Mouse (Mus musculus) adipocyte (in vitro differentiated cells): ENCODE data around the gene Ispd.

Experiments
- DNase-seq: peaks from one replicate; pipeline ENCODE4 v3.0.0-alpha.2; 2016; ENCODE audit warnings: low spot score

The Ispd gene

DNA sequence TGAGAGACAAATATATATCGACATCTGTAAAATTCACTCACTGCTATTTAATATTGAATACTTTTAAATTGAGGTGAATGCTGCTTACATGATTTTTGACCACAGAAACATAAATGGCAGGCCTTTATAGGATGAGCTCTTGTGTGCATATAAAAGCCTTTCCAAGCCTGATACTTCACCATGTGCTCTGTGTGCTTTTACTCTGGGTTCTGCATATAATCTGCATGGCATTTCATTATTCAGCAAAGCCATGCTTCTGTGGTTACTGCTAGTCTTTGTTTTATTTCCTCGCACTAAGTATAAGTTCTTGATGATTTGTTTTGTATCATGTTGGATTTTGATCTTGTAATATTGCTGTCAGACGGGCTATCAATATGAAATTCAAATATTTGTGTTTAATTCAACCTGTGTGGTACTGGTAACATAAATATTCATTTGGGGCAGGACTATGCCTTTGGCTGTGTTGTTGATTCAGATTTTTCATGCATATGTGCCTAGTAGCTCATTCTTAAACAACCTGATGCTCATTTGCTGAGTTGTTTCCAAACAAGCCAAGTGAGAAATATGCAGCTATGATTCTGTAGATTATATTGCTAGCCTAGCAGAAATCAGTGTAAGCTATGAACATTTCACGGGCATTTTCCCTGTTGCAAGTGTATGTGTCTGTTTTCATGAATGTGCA, 189.3 kb downstream of the Ispd start:
- no peak for DNase-seq

- DNase-seq = no peak
Observed at GRCm38 (mm10) chr12:36584828-36585227, 203.6 kb downstream of the Ispd start.

- no peak for DNase-seq
Observed at GRCm38 (mm10) chr12:36597539-36598250, 216.4 kb downstream of the Ispd start.

GRCm38 (mm10) chr12:36621960-36622736, 240.9 kb downstream of the Ispd start:
- DNase-seq = no peak

- DNase-seq = no peak
Observed at GRCm38 (mm10) chr12:36627204-36627603, 246.0 kb downstream of the Ispd start.

DNA sequence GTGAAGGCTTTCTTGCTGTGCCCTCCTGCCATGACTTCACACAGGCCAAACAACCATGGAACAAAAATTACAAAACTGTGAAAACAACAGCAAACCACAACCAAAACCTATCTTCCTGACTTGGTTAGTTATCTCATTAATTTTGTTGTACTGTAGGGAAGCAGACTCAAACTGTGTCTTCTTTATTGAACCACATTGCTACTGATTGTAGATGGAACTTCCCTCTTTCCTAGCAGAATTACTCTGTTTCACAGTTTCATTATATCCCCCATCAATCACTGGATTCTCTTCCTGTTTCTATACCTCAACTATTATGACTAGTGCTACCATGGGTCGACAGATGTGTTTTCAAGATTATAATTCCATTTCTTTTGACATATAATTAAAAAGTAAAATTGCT, 251.2 kb downstream of the Ispd start:
- no peak for DNase-seq

DNA sequence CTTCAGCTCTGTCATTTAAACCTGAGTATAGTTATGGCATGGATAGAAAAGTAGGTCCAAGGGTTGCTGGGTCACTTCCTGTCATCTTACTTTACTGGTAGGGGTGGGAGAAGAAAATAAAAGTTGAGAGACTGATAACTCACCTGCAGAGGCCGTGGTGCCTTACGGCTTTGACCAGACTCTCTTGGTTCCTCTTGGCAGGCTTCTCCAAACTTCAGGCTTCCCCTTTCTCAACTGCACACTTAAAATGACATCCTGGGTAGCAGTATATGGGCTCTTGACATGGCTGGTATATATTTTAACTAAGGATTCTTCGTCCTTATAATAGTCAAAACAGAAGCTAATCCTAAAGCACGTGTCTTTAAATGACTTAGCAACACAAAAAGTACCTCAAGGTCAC, 266.3 kb downstream of the Ispd start:
- no peak for DNase-seq

GRCm38 (mm10) chr12:36662496-36662895, 281.2 kb downstream of the Ispd start:
- DNase-seq = peak; percentile 16

DNA sequence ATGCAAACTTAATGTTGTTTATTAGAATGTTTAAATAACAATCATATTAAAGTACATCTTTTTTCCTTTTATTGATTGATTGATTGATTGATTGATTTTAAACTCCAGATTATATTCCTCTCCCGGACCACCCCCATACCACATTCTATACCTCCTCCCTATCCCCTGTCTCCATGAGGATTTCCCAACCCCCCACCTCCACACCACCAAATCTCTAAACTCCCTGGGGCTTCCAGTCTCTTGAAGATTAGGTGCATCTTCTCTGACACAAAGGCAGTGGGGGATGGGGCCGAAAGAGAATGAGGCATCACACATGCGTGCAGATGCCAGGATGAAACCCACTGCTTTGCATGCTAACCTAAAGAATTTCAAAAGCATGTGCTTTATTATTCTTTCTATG, 283.5 kb downstream of the Ispd start:
- DNase-seq = no peak

- no peak for DNase-seq
Observed at GRCm38 (mm10) chr12:36666771-36667170, 285.5 kb downstream of the Ispd start.

DNA sequence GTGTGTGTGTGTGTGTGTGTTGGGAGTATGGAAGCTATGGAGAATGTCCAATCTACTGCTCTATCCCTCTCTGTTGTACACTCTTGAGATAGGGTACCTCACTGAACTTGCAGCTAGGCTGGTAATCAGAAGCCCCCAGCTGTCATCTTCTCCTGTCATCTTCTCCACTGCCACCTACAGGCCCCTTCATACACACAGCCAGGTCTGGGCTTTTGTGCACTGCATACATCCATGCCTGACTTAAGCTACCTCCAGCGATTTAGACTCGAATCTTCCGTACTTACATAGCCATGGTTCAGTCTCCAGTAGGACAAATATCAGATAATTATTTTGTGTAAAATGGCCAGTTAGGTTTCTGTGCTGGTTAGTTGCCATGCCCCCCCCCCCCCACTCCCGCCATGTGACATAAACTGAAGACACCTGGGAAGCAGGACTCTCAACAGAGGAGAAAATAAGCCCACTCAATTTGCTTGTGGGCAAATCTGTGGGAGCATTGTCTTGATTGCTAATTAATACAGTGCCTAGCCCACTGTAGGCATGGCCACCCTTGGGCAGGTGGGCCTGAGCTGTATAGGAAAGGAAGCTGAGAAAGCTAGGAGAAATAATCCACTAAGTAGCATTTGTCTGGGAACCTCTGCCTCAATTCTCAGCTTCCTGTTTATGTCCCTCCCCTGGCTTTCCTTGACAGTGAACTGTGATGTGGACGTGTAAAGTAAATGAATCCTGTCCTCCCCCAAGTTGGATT, 289.1 kb downstream of the Ispd start:
- DNase-seq = no peak

DNA sequence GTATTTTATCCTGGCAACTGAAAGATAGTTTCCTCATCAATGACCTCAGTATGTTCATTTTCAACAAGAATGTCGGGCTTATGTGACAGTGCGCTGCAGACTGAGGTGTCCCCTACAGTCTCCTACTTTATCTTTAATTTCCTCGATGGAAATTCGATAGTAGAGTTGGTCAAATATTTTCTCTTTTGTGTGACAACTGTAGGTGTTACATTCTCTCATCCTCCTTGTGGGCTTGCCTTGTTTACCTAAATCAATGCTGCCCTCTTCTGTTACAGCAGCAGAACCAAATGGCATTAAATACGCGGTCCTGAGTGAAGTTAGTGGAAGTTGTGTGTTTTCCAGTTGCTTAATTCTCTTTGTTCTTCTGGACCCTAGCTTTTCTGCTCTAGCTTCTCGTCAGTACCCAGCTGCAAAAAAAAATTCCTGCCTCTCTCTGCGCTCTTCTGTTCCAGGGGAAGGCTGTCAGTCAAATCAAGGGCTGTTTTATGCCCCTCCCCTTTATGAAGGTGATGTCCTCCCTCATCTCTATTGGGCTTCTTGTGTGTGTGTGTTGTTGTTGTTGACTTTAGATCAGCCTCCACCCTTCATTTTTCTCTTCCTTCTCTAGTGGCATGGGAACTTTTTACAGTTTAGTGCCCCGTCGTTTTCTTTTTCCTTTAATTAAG, 289.8 kb downstream of the Ispd start:
- peak; percentile 56 for DNase-seq

DNA sequence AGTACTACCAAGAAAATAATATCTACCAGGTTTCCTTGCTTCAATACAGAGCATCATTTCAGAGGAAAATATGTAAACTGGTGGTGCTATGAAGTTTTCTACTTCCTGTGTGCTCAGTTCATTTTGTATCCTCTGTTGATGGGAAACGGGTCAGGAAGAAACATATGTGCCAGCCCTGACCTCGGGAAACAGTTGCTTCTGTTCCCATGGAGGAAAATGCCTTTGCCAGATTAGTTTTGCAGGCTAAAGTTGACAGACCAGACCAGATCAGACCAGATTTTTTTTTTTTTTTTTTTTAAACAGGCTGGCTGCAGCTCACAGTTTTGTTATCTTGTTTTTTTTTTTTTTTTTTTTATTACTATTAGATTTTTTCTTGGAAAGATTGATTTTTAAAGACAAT, 293.2 kb downstream of the Ispd start:
- peak; percentile 83 for DNase-seq

GRCm38 (mm10) chr12:36678220-36678619, 297.0 kb downstream of the Ispd start:
- DNase-seq = no peak

DNA sequence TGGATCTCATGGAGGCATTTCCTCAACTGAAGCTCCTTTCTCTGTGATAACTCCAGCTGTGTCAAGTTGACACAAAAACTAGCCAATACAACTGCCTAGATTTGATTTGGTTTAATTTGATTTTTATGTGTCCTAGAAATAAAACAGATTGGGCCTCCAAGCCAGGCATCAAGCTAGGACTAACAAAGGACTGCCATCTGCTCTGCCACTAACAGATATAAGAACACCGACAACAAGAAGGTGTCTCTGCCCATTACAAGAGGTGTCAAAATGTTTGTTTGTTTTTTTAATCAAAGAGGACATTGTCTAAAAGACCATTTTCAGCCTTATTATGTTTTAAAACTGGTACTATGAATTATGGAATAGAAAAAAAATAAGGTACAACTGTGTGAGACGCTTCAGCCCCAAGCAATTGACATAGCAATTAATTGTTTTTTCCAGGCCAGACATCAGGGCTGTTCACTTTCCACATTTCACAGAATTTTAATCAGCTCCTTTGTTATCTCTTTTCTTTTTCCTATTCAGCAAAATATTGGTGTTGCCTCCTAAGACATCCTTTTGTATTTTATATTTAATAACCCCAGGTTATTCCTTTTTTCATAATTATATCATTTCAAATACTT, 299.7 kb downstream of the Ispd start:
- no peak for DNase-seq

- DNase-seq = no peak
Observed at GRCm38 (mm10) chr12:36681779-36682178, 300.5 kb downstream of the Ispd start.

DNA sequence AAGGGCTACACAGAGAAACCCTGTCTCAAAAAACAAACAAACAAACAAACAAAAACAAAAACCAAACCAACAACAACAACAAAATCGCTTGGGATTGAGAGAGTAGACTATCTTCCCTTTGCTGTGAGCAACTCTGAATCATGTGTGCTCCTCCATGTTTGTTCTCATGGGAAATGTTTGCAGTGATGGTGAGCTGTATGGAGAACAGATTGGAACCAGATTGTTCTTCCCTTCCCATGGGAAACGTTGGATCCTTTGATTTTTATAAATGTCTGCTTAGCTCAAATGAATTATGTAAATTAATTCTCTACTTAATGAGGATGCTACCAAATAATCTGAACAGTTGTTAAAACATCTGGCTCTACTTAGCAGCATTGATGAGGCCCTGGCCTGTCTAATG, 312.8 kb downstream of the Ispd start:
- DNase-seq = no peak

DNA sequence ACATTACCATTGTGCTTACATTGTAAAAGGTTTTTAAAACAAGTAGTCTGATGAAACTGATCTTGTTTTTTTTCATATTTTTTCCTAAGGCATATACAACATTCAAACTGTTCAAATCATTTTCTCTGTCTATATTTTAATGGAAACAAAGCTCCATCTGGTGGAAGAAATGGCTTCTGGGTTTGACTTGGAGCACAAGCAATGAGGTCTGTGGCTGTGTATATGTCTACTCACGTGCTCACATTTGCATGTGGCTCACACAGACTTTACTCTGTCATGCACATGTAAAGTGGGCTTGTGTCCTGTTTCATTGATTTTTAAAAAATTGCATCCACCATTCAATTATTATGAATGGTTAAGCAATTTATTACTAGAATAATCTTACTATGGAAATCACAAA, 323.1 kb downstream of the Ispd start:
- DNase-seq = peak; percentile 46

DNA sequence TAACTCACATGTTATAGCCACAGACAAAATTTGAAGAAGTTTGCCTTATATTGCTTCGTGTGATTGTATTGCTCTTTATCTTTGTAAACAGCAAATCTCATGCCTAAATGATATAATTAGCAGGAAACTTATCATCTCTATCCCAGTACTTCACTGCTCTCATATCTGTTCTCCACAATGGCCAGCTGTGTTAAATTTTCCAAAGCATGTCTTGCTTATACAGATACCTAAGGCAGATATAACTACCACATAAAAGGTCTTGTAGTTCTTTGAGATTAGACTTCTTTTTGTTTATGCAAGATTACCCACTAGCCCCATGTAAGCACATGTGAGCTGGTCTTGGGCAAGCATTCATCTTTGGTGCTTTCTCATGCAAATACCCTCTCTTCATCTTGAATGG, 327.6 kb downstream of the Ispd start:
- DNase-seq = no peak

GRCm38 (mm10) chr12:36713866-36714662, 332.8 kb downstream of the Ispd start:
- peak; percentile 52 for DNase-seq
